Mouse (Mus musculus): ENCODE measurements around the gene Syn3. TPM values are rescaled to one million over a fixed set of nuclear protein-coding genes. Genes with fewer than 3 reads are reported as not detected.
"Not testable (repeated sequence)": the region's sequence is repeated elsewhere in the genome, so short reads cannot be mapped to it uniquely, and the experiment has no call there.

Syn3 gene
- total RNA-seq, 2 experiments from 2014 or later = not detected

GRCm38 (mm10) chr10:86473637-86474154 lies 25.0 kb downstream of the Syn3 start:
- ATAC-seq (ENCODE audit: poor library complexity, severe bottlenecking) = peak; percentile 72

GRCm38 (mm10) chr10:86468612-86469546 lies 29.8 kb downstream of the Syn3 start:
- ATAC-seq (ENCODE audit: poor library complexity, severe bottlenecking) = peak; percentile 18; the same call in 1 of the 2 replicates

GRCm38 (mm10) chr10:86463538-86464199 lies 35.0 kb downstream of the Syn3 start:
- ATAC-seq (ENCODE audit: poor library complexity, severe bottlenecking) = peak; percentile 79

GRCm38 (mm10) chr10:86459643-86460042 lies 39.1 kb downstream of the Syn3 start:
- ATAC-seq (ENCODE audit: poor library complexity, severe bottlenecking) = no peak

GRCm38 (mm10) chr10:86457665-86458209 lies 41.0 kb downstream of the Syn3 start:
- no peak for ATAC-seq (ENCODE audit: poor library complexity, severe bottlenecking)

- no peak for ATAC-seq (ENCODE audit: poor library complexity, severe bottlenecking)
These were observed 41.5 kb downstream of the Syn3 start for GRCm38 (mm10) chr10:86457195-86457594.

GRCm38 (mm10) chr10:86455296-86456055 lies 43.2 kb downstream of the Syn3 start:
- ATAC-seq (ENCODE audit: poor library complexity, severe bottlenecking) = no peak

GRCm38 (mm10) chr10:86452326-86452995 lies 46.2 kb downstream of the Syn3 start:
- peak; percentile 87 for ATAC-seq (ENCODE audit: poor library complexity, severe bottlenecking)

GRCm38 (mm10) chr10:86451294-86451693 lies 47.4 kb downstream of the Syn3 start:
- ATAC-seq (ENCODE audit: poor library complexity, severe bottlenecking) = no peak

- no peak for ATAC-seq (ENCODE audit: poor library complexity, severe bottlenecking)
These were observed 52.0 kb downstream of the Syn3 start for GRCm38 (mm10) chr10:86446649-86447048.

- ATAC-seq (ENCODE audit: poor library complexity, severe bottlenecking) = no peak
These were observed 53.5 kb downstream of the Syn3 start for GRCm38 (mm10) chr10:86445207-86445606.

- no peak for ATAC-seq (ENCODE audit: poor library complexity, severe bottlenecking)
These were observed 54.0 kb downstream of the Syn3 start for GRCm38 (mm10) chr10:86444665-86445064.

GRCm38 (mm10) chr10:86441765-86442164 lies 56.9 kb downstream of the Syn3 start:
- ATAC-seq (ENCODE audit: poor library complexity, severe bottlenecking) = no peak

GRCm38 (mm10) chr10:86439640-86440039 lies 59.1 kb downstream of the Syn3 start:
- no peak for ATAC-seq (ENCODE audit: poor library complexity, severe bottlenecking)

- ATAC-seq (ENCODE audit: poor library complexity, severe bottlenecking) = no peak
These were observed 61.4 kb downstream of the Syn3 start for GRCm38 (mm10) chr10:86437294-86437693.

GRCm38 (mm10) chr10:86435006-86435405 lies 63.7 kb downstream of the Syn3 start:
- not testable (repeated sequence) for ATAC-seq (ENCODE audit: poor library complexity, severe bottlenecking)

GRCm38 (mm10) chr10:86429651-86430050 lies 69.0 kb downstream of the Syn3 start:
- no peak for ATAC-seq (ENCODE audit: poor library complexity, severe bottlenecking)

- ATAC-seq (ENCODE audit: poor library complexity, severe bottlenecking) = no peak
These were observed 70.7 kb downstream of the Syn3 start for GRCm38 (mm10) chr10:86427956-86428355.

- ATAC-seq (ENCODE audit: poor library complexity, severe bottlenecking) = no peak
These were observed 72.8 kb downstream of the Syn3 start for GRCm38 (mm10) chr10:86425690-86426530.
